Mouse (Mus musculus): ENCODE measurements around the gene Gm49325. TPM values are rescaled to one million over a fixed set of nuclear protein-coding genes. Genes with fewer than 3 reads are reported as not detected.
A peak's percentile ranks its signal among the peaks of the same experiment; 100 is the strongest.

Gene Gm49325
- total and polyA plus RNA-seq, 3 experiments = not detected

- TF ChIP-seq POLR2AphosphoS5 (IDR thresholded peaks at IDR 0.05; ENCODE audit: insufficient replicate concordance, low read depth, low read length) (no peak), GATA1 (IDR thresholded peaks at IDR 0.05; ENCODE audit: borderline replicate concordance, low read length) (no peak), CTCF (IDR thresholded peaks at IDR 0.05; ENCODE audit: low read depth, low read length) (no peak), GATA2 (IDR thresholded peaks at IDR 0.05; ENCODE audit: borderline replicate concordance, low read depth, low read length) (no peak), TAL1 (conservative IDR thresholded peaks at IDR 0.05; ENCODE audit: low read depth, low read length) (no peak)
- no peaks in the 10 kb centered on the region for H3K9me3 ChIP-seq (replicated peaks)
- peaks cover 48% of the 10 kb centered on the region for H3K4me1 ChIP-seq (ENCODE audit: insufficient read depth, low read depth, low read length)
- H3K4me3 ChIP-seq (ENCODE audit: low read depth, low read length) = no peak overlapping the region
- H3K36me3 ChIP-seq (replicated peaks) = peaks cover 100% of the 10 kb centered on the region
- no peak for ATAC-seq (ENCODE audit: extremely low read depth, insufficient number of reproducible peaks, low FRiP score, poor library complexity, severe bottlenecking)
- DNase-seq (ENCODE audit: low spot score) = no peak
- H3K27me3 ChIP-seq (ENCODE audit: insufficient read depth, low read length) = no peaks in the 10 kb centered on the region
These were observed 14.5 kb upstream of the Gm49325 start for GRCm38 (mm10) chr10:77591546-77591945.

- Histone ChIP-seq H3K36me3 (replicated peaks) (peaks cover 92% of the 10 kb centered on the region), H3K4me3 (ENCODE audit: low read depth, low read length) (no peak overlapping the region), H3K9me3 (replicated peaks) (no peaks in the 10 kb centered on the region), H3K27me3 (ENCODE audit: insufficient read depth, low read length) (no peaks in the 10 kb centered on the region), H3K4me1 (ENCODE audit: insufficient read depth, low read depth, low read length) (peaks cover 16% of the 10 kb centered on the region)
- TF ChIP-seq GATA2 (IDR thresholded peaks at IDR 0.05; ENCODE audit: borderline replicate concordance, low read depth, low read length) = no peak
- no peak for ATAC-seq (ENCODE audit: extremely low read depth, insufficient number of reproducible peaks, low FRiP score, poor library complexity, severe bottlenecking)
- no peak for DNase-seq (ENCODE audit: low spot score)
These were observed 9.9 kb upstream of the Gm49325 start for GRCm38 (mm10) chr10:77596060-77596459.

- H3K4me3 ChIP-seq (ENCODE audit: low read depth, low read length) = no peak overlapping the region
- H3K27me3 ChIP-seq (ENCODE audit: insufficient read depth, low read length) = no peaks in the 10 kb centered on the region
- ATAC-seq (ENCODE audit: extremely low read depth, insufficient number of reproducible peaks, low FRiP score, poor library complexity, severe bottlenecking) (no peak), DNase-seq (ENCODE audit: low spot score) (no peak)
- TF ChIP-seq CTCF (IDR thresholded peaks at IDR 0.05; ENCODE audit: low read depth, low read length) (no peak), GATA2 (IDR thresholded peaks at IDR 0.05; ENCODE audit: borderline replicate concordance, low read depth, low read length) (no peak), POLR2AphosphoS5 (IDR thresholded peaks at IDR 0.05; ENCODE audit: insufficient replicate concordance, low read depth, low read length) (no peak), GATA1 (IDR thresholded peaks at IDR 0.05; ENCODE audit: borderline replicate concordance, low read length) (no peak), TAL1 (conservative IDR thresholded peaks at IDR 0.05; ENCODE audit: low read depth, low read length) (no peak)
- peaks cover 6% of the 10 kb centered on the region; the same call in 1 of the 2 replicates for H3K9me3 ChIP-seq (replicated peaks)
- H3K4me1 ChIP-seq (ENCODE audit: insufficient read depth, low read depth, low read length) = peaks cover 38% of the 10 kb centered on the region
- peaks cover 30% of the 10 kb centered on the region for H3K36me3 ChIP-seq (replicated peaks)
These were observed 3.0 kb upstream of the Gm49325 start for GRCm38 (mm10) chr10:77603021-77603420.

- peaks cover 33% of the 10 kb centered on the region for H3K4me1 ChIP-seq (ENCODE audit: insufficient read depth, low read depth, low read length)
- ATAC-seq (ENCODE audit: extremely low read depth, insufficient number of reproducible peaks, low FRiP score, poor library complexity, severe bottlenecking) = no peak
- H3K36me3 ChIP-seq (replicated peaks) = peaks cover 28% of the 10 kb centered on the region
These were observed 1.9 kb upstream of the Gm49325 start for GRCm38 (mm10) chr10:77604111-77604510.

GRCm38 (mm10) chr10:77604958-77605357 lies 1.0 kb upstream of the Gm49325 start:
- TF ChIP-seq CTCF (IDR thresholded peaks at IDR 0.05; ENCODE audit: low read depth, low read length) (no peak), TAL1 (conservative IDR thresholded peaks at IDR 0.05; ENCODE audit: low read depth, low read length) (no peak), GATA1 (IDR thresholded peaks at IDR 0.05; ENCODE audit: borderline replicate concordance, low read length) (no peak), GATA2 (IDR thresholded peaks at IDR 0.05; ENCODE audit: borderline replicate concordance, low read depth, low read length) (no peak), POLR2AphosphoS5 (IDR thresholded peaks at IDR 0.05; ENCODE audit: insufficient replicate concordance, low read depth, low read length) (no peak)
- no peaks in the 10 kb centered on the region for H3K27me3 ChIP-seq (ENCODE audit: insufficient read depth, low read length)
- H3K9me3 ChIP-seq (replicated peaks) = peaks cover 6% of the 10 kb centered on the region; the same call in 1 of the 2 replicates
- peaks cover 29% of the 10 kb centered on the region for H3K36me3 ChIP-seq (replicated peaks)
- no peak for DNase-seq (ENCODE audit: low spot score)
- peaks cover 36% of the 10 kb centered on the region for H3K4me1 ChIP-seq (ENCODE audit: insufficient read depth, low read depth, low read length)
- no peak overlapping the region for H3K4me3 ChIP-seq (ENCODE audit: low read depth, low read length)
- no peak for ATAC-seq (ENCODE audit: extremely low read depth, insufficient number of reproducible peaks, low FRiP score, poor library complexity, severe bottlenecking)

More at GRCm38 (mm10) chr10:77604111-77604510, 1.9 kb upstream of the Gm49325 start:
- no peaks in the 10 kb centered on the region for H3K27me3 ChIP-seq (ENCODE audit: insufficient read depth, low read length)
- TF ChIP-seq POLR2AphosphoS5 (IDR thresholded peaks at IDR 0.05; ENCODE audit: insufficient replicate concordance, low read depth, low read length) (no peak), GATA1 (IDR thresholded peaks at IDR 0.05; ENCODE audit: borderline replicate concordance, low read length) (no peak), CTCF (IDR thresholded peaks at IDR 0.05; ENCODE audit: low read depth, low read length) (no peak), GATA2 (IDR thresholded peaks at IDR 0.05; ENCODE audit: borderline replicate concordance, low read depth, low read length) (no peak), TAL1 (conservative IDR thresholded peaks at IDR 0.05; ENCODE audit: low read depth, low read length) (no peak)
- H3K9me3 ChIP-seq (replicated peaks) = peaks cover 6% of the 10 kb centered on the region; the same call in 1 of the 2 replicates
- H3K4me3 ChIP-seq (ENCODE audit: low read depth, low read length) = no peak overlapping the region
- no peak for DNase-seq (ENCODE audit: low spot score)

- ATAC-seq (ENCODE audit: extremely low read depth, insufficient number of reproducible peaks, low FRiP score, poor library complexity, severe bottlenecking) = 0 out of 2 replicates have a peak, but pooled peaks have one; percentile 18
- peaks cover 6% of the 10 kb centered on the region; the same call in 1 of the 2 replicates for H3K9me3 ChIP-seq (replicated peaks)
- TF ChIP-seq GATA2 (IDR thresholded peaks at IDR 0.05; ENCODE audit: borderline replicate concordance, low read depth, low read length) (no peak), GATA1 (IDR thresholded peaks at IDR 0.05; ENCODE audit: borderline replicate concordance, low read length) (no peak), POLR2AphosphoS5 (IDR thresholded peaks at IDR 0.05; ENCODE audit: insufficient replicate concordance, low read depth, low read length) (no peak), TAL1 (conservative IDR thresholded peaks at IDR 0.05; ENCODE audit: low read depth, low read length) (no peak), CTCF (IDR thresholded peaks at IDR 0.05; ENCODE audit: low read depth, low read length) (peak; percentile 48; the same call in 1 of the 2 replicates)
These were observed 629 bp upstream of the Gm49325 start for GRCm38 (mm10) chr10:77605368-77605767.

More at GRCm38 (mm10) chr10:77605368-77605767, 629 bp upstream of the Gm49325 start:
- H3K36me3 ChIP-seq (replicated peaks) = peaks cover 29% of the 10 kb centered on the region
- peaks cover 37% of the 10 kb centered on the region for H3K4me1 ChIP-seq (ENCODE audit: insufficient read depth, low read depth, low read length)
- peak; percentile 71 for DNase-seq (ENCODE audit: low spot score)
- H3K27me3 ChIP-seq (ENCODE audit: insufficient read depth, low read length) = no peaks in the 10 kb centered on the region
- H3K4me3 ChIP-seq (ENCODE audit: low read depth, low read length) = peak overlapping the region; percentile 80; the same call in 1 of the 2 replicates

Measured in G1E (cell line).